Comparison of ENCODE assay signal across 12 mouse cellular contexts in the genomic region with DNA sequence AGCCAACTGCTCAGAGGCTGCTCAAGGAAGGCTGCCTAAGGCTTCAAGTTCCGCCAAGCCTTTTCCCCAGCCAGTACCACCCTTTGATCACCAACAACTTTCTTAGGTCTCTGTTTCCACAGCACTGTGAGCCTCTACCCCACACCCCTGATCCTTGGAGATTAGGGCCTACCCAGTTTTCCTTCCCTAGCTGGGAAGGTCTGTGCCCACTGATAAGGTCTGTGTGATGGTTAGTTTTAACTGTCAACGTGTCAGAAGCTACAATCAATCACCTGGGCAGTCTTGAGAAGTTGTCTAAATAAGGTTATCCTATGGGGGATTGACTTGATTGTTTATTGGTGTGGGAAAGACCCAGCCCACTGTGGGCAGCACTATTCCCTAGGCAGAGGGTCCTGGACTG. TPM values are rescaled to one million over a fixed set of nuclear protein-coding genes. Genes with fewer than 3 reads are reported as not detected.
A peak's percentile ranks its signal among the peaks of the same experiment; 100 is the strongest.
DNase-seq lines count a peak whose midpoint lies in the region; ATAC-seq lines count a peak whose summit lies in the region.
"Had no signal": no experiment of that assay in that cellular context is flagged by ENCODE, and none has a peak within 500 bp of the region (broad histone marks: within the 10 kb centered on the region; RNA-seq: fewer than 3 reads in every experiment).

No protein-coding gene starts in this region.

- no peak overlapping the region for H3K9ac ChIP-seq in kidney, embryonic 16.5 days (replicated peaks; ENCODE audit: low read length)
- H3K9ac ChIP-seq in intestine, embryonic 14.5 days (ENCODE audit: low read length): no peak overlapping the region

- no peaks in the 10 kb centered on the region for H3K9me3 ChIP-seq in kidney, embryonic 16.5 days (ENCODE audit: low read length)
- H3K9me3 ChIP-seq in intestine, embryonic 14.5 days (ENCODE audit: control insufficient read depth, low read length): no peaks in the 10 kb centered on the region
- no peaks in the 10 kb centered on the region for H3K9me3 ChIP-seq in hindbrain, embryonic 10.5 days

- ATAC-seq in kidney, embryonic 16.5 days (ENCODE audit: low FRiP score, low TSS enrichment): no peak
- no peak for ATAC-seq in intestine, embryonic 14.5 days (replicated peaks; ENCODE audit: low FRiP score, low TSS enrichment, low read depth)
- ATAC-seq in megakaryocyte, adult 5-6 weeks (ENCODE audit: poor library complexity, severe bottlenecking): peak; percentile 38; the same call in 1 of the 2 replicates

- H3K27me3 ChIP-seq in kidney, embryonic 16.5 days (ENCODE audit: insufficient read depth, low read length): no peaks in the 10 kb centered on the region
- no peaks in the 10 kb centered on the region for H3K27me3 ChIP-seq in intestine, embryonic 14.5 days (replicated peaks; ENCODE audit: control insufficient read depth, insufficient read depth, low read length)
- H3K27me3 ChIP-seq in hindbrain, embryonic 10.5 days (ENCODE audit: insufficient read depth, poor library complexity, severe bottlenecking): no peaks in the 10 kb centered on the region

- no peak overlapping the region for H3K4me2 ChIP-seq in kidney, embryonic 16.5 days (replicated peaks; ENCODE audit: low read depth, low read length)
- H3K4me2 ChIP-seq in intestine, embryonic 14.5 days (ENCODE audit: low read length): no peak overlapping the region

- H3K4me3 ChIP-seq in kidney, embryonic 16.5 days (ENCODE audit: low read length): no peak overlapping the region
- no peak overlapping the region for H3K4me3 ChIP-seq in intestine, embryonic 14.5 days (ENCODE audit: low read depth, low read length)
- H3K4me3 ChIP-seq in hindbrain, embryonic 10.5 days: no peak overlapping the region

- 79% methylated on average over 2 of the region's 2 CpGs for WGBS in kidney, embryonic 16.5 days
- WGBS in intestine, embryonic 14.5 days: 57% methylated on average over 2 of the region's 2 CpGs
- WGBS in hindbrain, embryonic 10.5 days: 89% methylated on average over 2 of the region's 2 CpGs

- no peaks in the 10 kb centered on the region for H3K36me3 ChIP-seq in kidney, embryonic 16.5 days (ENCODE audit: insufficient read depth, low read length)
- H3K36me3 ChIP-seq in intestine, embryonic 14.5 days (ENCODE audit: control insufficient read depth, insufficient read depth, low read length): no peaks in the 10 kb centered on the region
- H3K36me3 ChIP-seq in hindbrain, embryonic 10.5 days: 0 out of 2 replicates have a peak, but pooled peaks cover 2% of the 10 kb centered on the region

- peak overlapping the region; percentile 80 for H3K27ac ChIP-seq in kidney, embryonic 16.5 days (ENCODE audit: low read length)
- peak overlapping the region; percentile 80 for H3K27ac ChIP-seq in intestine, embryonic 14.5 days (ENCODE audit: low read depth)
- no peak overlapping the region for H3K27ac ChIP-seq in hindbrain, embryonic 10.5 days

- no peak for DNase-seq in kidney, postnatal 14 days
- DNase-seq in c-Kit-negative CD71-positive TER-119-positive erythroid progenitor cells, embryonic 14.5 days (ENCODE audit: low read depth, low spot score): peak; percentile 74
- DNase-seq in intestine, embryonic 14.5 days (ENCODE audit: low spot score): no peak
- no peak for DNase-seq in hindbrain, embryonic 10.5 days (ENCODE audit: low spot score)
- DNase-seq in embryo, embryonic 9.5 days (ENCODE audit: extremely low spot score): no peak
- DNase-seq in layer of hippocampus, postnatal 10 days (ENCODE audit: low spot score in 2 of 2): no peak
- DNase-seq: adrenal gland, postnatal 25 days; cerebellum, postnatal 36 days; right cerebral cortex, postnatal 4 days; thymus, postnatal 36 days had no signal

- peaks cover 34% of the 10 kb centered on the region for H3K4me1 ChIP-seq in kidney, embryonic 16.5 days (ENCODE audit: insufficient read depth, low read length)
- peaks cover 16% of the 10 kb centered on the region for H3K4me1 ChIP-seq in intestine, embryonic 14.5 days (replicated peaks; ENCODE audit: control insufficient read depth, insufficient read depth, low read length)
- peaks cover 38% of the 10 kb centered on the region for H3K4me1 ChIP-seq in hindbrain, embryonic 10.5 days (replicated peaks)

RNA-seq across cellular contexts. Expression of gene Piezo1, which starts 13.3 kb away (rescaled TPM):
- 15.6 and 16.9 TPM in 2 replicates for polyA plus RNA-seq in kidney, embryonic 16.5 days (2015; fragmentation: Nextera tagmentation; extraction: Ambion mirVana)
- 17.9 and 21.6 TPM in 2 replicates for polyA plus RNA-seq in intestine, embryonic 14.5 days (2014; fragmentation: Nextera tagmentation; extraction: Ambion mirVana)
- 27.4 and 34.6 TPM in 2 replicates for total RNA-seq in megakaryocyte, adult 5-6 weeks (2015)
- 30.0 and 35.9 TPM in 2 replicates for total RNA-seq in megakaryocyte, adult 5-6 weeks (2017)
- 6.5 and 9.2 TPM in 2 replicates for polyA plus RNA-seq in hindbrain, embryonic 10.5 days (2016; fragmentation: Nextera tagmentation; extraction: Ambion mirVana)
- 1 to 10 TPM; 8.2 to 8.9 TPM for total RNA-seq in layer of hippocampus, postnatal 10 days (2021)

RNA-seq across cellular contexts. Expression of gene Cdt1, which starts 30.0 kb away (rescaled TPM):
- polyA plus RNA-seq in kidney, embryonic 16.5 days (2015; fragmentation: Nextera tagmentation; extraction: Ambion mirVana): 43.0 and 49.0 TPM in 2 replicates
- polyA plus RNA-seq in intestine, embryonic 14.5 days (2014; fragmentation: Nextera tagmentation; extraction: Ambion mirVana): 43.8 and 49.3 TPM in 2 replicates
- total RNA-seq in megakaryocyte, adult 5-6 weeks (2015): 41.7 and 41.9 TPM in 2 replicates
- total RNA-seq in megakaryocyte, adult 5-6 weeks (2017): 28.4 and 34.1 TPM in 2 replicates
- polyA plus RNA-seq in hindbrain, embryonic 10.5 days (2016; fragmentation: Nextera tagmentation; extraction: Ambion mirVana): 56.0 and 64.3 TPM in 2 replicates
- total RNA-seq in layer of hippocampus, postnatal 10 days (2021): 1 to 10 TPM; 3.0 to 5.0 TPM

RNA-seq across cellular contexts. Expression of gene Aprt, which starts 38.9 kb away (rescaled TPM):
- 363 and 371 TPM in 2 replicates for polyA plus RNA-seq in kidney, embryonic 16.5 days (2015; fragmentation: Nextera tagmentation; extraction: Ambion mirVana)
- polyA plus RNA-seq in intestine, embryonic 14.5 days (2014; fragmentation: Nextera tagmentation; extraction: Ambion mirVana): 580 and 583 TPM in 2 replicates
- 272 and 308 TPM in 2 replicates for total RNA-seq in megakaryocyte, adult 5-6 weeks (2015)
- total RNA-seq in megakaryocyte, adult 5-6 weeks (2017): 132 and 149 TPM in 2 replicates
- 237 and 268 TPM in 2 replicates for polyA plus RNA-seq in hindbrain, embryonic 10.5 days (2016; fragmentation: Nextera tagmentation; extraction: Ambion mirVana)
- 10 to 100 TPM; 91.6 to 94.0 TPM for total RNA-seq in layer of hippocampus, postnatal 10 days (2021)
